Mouse (Mus musculus): ENCODE measurements at regions not wholly inside any gene's neighbourhood (a gene's known extent, or its start where the extent isn't known, plus 50 kb on each side); places are given as distances from the start of the nearest gene placed in this dataset.

- no peak for TF ChIP-seq NANOG (IDR thresholded peaks at IDR 0.05; ENCODE audit: borderline replicate concordance, low read length)
- TF ChIP-seq CTCF (conservative IDR thresholded peaks at IDR 0.05; ENCODE audit: low read length), result no peak
Measured at GRCm38 (mm10) chrX:42364137-42364536, 125.4 kb upstream of the Tex13c2 start.
